Mouse (Mus musculus): ENCODE data around the gene Tshb.

GRCm38 (mm10) chr3:102731112-102731511 is 51.4 kb downstream of the Tshb start:
- TF ChIP-seq CTCF (IDR thresholded peaks at IDR 0.05; ENCODE audit: borderline replicate concordance, extremely low read depth, insufficient read depth, insufficient read length) (no peak), POLR2A (IDR thresholded peaks at IDR 0.05; ENCODE audit: borderline replicate concordance, extremely low read depth, insufficient read depth, insufficient read length, poor library complexity, severe bottlenecking) (no peak)
